Mouse (Mus musculus): ENCODE results near the gene Hhat. TPM values are rescaled to one million over a fixed set of nuclear protein-coding genes. Genes with fewer than 3 reads are reported as not detected.

The Hhat gene
- total and polyA plus RNA-seq, 2 experiments from 2014 or later = 2.5 to 3.4 TPM

DNA sequence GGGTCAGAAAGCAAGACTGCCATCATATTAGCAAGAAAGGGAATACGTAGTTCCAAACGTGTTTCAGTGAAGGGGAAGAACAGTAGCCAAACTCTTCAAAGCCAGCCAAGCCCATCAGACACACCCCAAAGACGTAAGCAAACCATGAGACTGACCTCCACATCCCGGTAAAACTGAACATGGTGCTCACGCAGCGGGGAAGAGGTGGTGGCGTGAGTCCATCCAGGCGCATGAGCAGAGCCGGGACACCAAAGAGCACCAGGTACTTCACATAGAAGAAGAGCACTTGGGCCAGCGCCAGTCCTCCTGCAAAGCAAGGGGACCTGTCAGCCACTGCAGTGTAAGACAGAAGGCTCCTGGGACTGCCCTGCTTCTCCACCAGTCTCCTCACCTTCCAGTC, 77.4 kb downstream of the Hhat start:
- H3K9me3 ChIP-seq (ENCODE audit: low read length) = no peaks in the 10 kb centered on the region
- no peaks in the 10 kb centered on the region for H3K27me3 ChIP-seq (ENCODE audit: insufficient read depth, low read length)
- no peak for TF ChIP-seq CTCF (IDR thresholded peaks at IDR 0.05)
- WGBS = 95% methylated on average over 10 of the region's 10 CpGs
- H3K4me3 ChIP-seq (ENCODE audit: low read depth, low read length) = no peak overlapping the region
- DNase-seq (ENCODE audit: low spot score) (no peak), ATAC-seq (ENCODE audit: low FRiP score) (no peak)
- H3K36me3 ChIP-seq (ENCODE audit: insufficient read depth, low read length) = no peaks in the 10 kb centered on the region
- no peak overlapping the region for H3K9ac ChIP-seq (replicated peaks; ENCODE audit: low read length, poor library complexity, severe bottlenecking)
- H3K27ac ChIP-seq (ENCODE audit: low read depth, low read length) = no peak overlapping the region
- H3K4me1 ChIP-seq (ENCODE audit: insufficient read depth, low read length) = no peaks in the 10 kb centered on the region
- H3K4me2 ChIP-seq (ENCODE audit: low read depth, low read length, poor library complexity, severe bottlenecking) = no peak overlapping the region

GRCm38 (mm10) chr1:192692982-192693381, 78.0 kb downstream of the Hhat start:
- no peaks in the 10 kb centered on the region for H3K9me3 ChIP-seq (ENCODE audit: low read length)
- no peak overlapping the region for H3K4me3 ChIP-seq (ENCODE audit: low read depth, low read length)
- H3K27ac ChIP-seq (ENCODE audit: low read depth, low read length) = no peak overlapping the region
- TF ChIP-seq CTCF (IDR thresholded peaks at IDR 0.05) = no peak
- ATAC-seq (ENCODE audit: low FRiP score) (no peak), DNase-seq (ENCODE audit: low spot score) (no peak)
- no peaks in the 10 kb centered on the region for H3K4me1 ChIP-seq (ENCODE audit: insufficient read depth, low read length)
- H3K36me3 ChIP-seq (ENCODE audit: insufficient read depth, low read length) = no peaks in the 10 kb centered on the region
- 79% methylated on average over 7 of the region's 7 CpGs for WGBS
- H3K27me3 ChIP-seq (ENCODE audit: insufficient read depth, low read length) = no peaks in the 10 kb centered on the region
- no peak overlapping the region for H3K4me2 ChIP-seq (ENCODE audit: low read depth, low read length, poor library complexity, severe bottlenecking)
- H3K9ac ChIP-seq (replicated peaks; ENCODE audit: low read length, poor library complexity, severe bottlenecking) = no peak overlapping the region

- peak; percentile 37 for DNase-seq (ENCODE audit: low spot score)
- Histone ChIP-seq H3K9me3 (ENCODE audit: low read length) (no peaks in the 10 kb centered on the region), H3K4me1 (ENCODE audit: insufficient read depth, low read length) (no peaks in the 10 kb centered on the region), H3K36me3 (ENCODE audit: insufficient read depth, low read length) (no peaks in the 10 kb centered on the region), H3K4me3 (ENCODE audit: low read depth, low read length) (no peak overlapping the region), H3K9ac (replicated peaks; ENCODE audit: low read length, poor library complexity, severe bottlenecking) (no peak overlapping the region; the same call in 1 of the 2 replicates), H3K27ac (ENCODE audit: low read depth, low read length) (0 out of 2 replicates have a peak overlapping the region, but pooled peaks have one; percentile 18), H3K27me3 (ENCODE audit: insufficient read depth, low read length) (no peaks in the 10 kb centered on the region), H3K4me2 (ENCODE audit: low read depth, low read length, poor library complexity, severe bottlenecking) (no peak overlapping the region)
- ATAC-seq (ENCODE audit: low FRiP score) = no peak
- TF ChIP-seq CTCF (IDR thresholded peaks at IDR 0.05) = no peak
- 58% methylated on average over 4 of the region's 4 CpGs for WGBS
Measured at GRCm38 (mm10) chr1:192682219-192682951, 88.6 kb downstream of the Hhat start.

DNA sequence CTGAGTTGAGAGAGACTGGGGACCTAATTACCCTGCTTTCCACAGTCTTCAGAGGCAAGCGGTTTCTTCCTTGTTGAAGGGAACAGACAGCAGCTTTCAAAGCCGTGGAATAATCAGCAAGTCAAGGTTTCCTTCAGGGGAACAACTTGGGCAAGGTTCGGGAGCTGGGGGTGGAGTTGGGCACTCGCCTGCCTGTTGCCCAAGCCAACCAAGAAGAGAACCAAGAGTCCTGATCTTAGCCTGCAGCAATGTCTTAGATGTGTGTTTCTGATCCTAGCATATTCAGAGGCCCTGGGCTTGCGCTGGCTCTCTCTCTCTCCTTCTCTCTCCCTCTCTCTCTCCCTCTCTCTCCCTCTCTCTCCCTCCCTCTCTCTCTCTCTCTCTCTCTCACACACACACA, 93.8 kb downstream of the Hhat start:
- no peak overlapping the region for H3K4me2 ChIP-seq (ENCODE audit: low read depth, low read length, poor library complexity, severe bottlenecking)
- no peak for DNase-seq (ENCODE audit: low spot score)
- no peak overlapping the region for H3K9ac ChIP-seq (replicated peaks; ENCODE audit: low read length, poor library complexity, severe bottlenecking)
- no peaks in the 10 kb centered on the region for H3K36me3 ChIP-seq (ENCODE audit: insufficient read depth, low read length)
- no peaks in the 10 kb centered on the region for H3K9me3 ChIP-seq (ENCODE audit: low read length)
- WGBS = 52% methylated on average over 4 of the region's 5 CpGs
- H3K4me1 ChIP-seq (ENCODE audit: insufficient read depth, low read length) = no peaks in the 10 kb centered on the region
- no peak overlapping the region for H3K4me3 ChIP-seq (ENCODE audit: low read depth, low read length)
- TF ChIP-seq CTCF (IDR thresholded peaks at IDR 0.05) = no peak
- H3K27ac ChIP-seq (ENCODE audit: low read depth, low read length) = no peak overlapping the region
- H3K27me3 ChIP-seq (ENCODE audit: insufficient read depth, low read length) = no peaks in the 10 kb centered on the region
- no peak for ATAC-seq (ENCODE audit: low FRiP score)

GRCm38 (mm10) chr1:192663608-192664007, 107.4 kb downstream of the Hhat start:
- DNase-seq (ENCODE audit: low spot score) (no peak), ATAC-seq (ENCODE audit: low FRiP score) (no peak)
- Histone ChIP-seq H3K4me3 (ENCODE audit: low read depth, low read length) (no peak overlapping the region), H3K27ac (ENCODE audit: low read depth, low read length) (no peak overlapping the region), H3K27me3 (ENCODE audit: insufficient read depth, low read length) (no peaks in the 10 kb centered on the region), H3K4me1 (ENCODE audit: insufficient read depth, low read length) (no peaks in the 10 kb centered on the region), H3K36me3 (ENCODE audit: insufficient read depth, low read length) (no peaks in the 10 kb centered on the region), H3K4me2 (ENCODE audit: low read depth, low read length, poor library complexity, severe bottlenecking) (no peak overlapping the region), H3K9ac (replicated peaks; ENCODE audit: low read length, poor library complexity, severe bottlenecking) (no peak overlapping the region), H3K9me3 (ENCODE audit: low read length) (no peaks in the 10 kb centered on the region)
- 53% methylated on average over 4 of the region's 4 CpGs for WGBS
- no peak for TF ChIP-seq CTCF (IDR thresholded peaks at IDR 0.05)

DNA sequence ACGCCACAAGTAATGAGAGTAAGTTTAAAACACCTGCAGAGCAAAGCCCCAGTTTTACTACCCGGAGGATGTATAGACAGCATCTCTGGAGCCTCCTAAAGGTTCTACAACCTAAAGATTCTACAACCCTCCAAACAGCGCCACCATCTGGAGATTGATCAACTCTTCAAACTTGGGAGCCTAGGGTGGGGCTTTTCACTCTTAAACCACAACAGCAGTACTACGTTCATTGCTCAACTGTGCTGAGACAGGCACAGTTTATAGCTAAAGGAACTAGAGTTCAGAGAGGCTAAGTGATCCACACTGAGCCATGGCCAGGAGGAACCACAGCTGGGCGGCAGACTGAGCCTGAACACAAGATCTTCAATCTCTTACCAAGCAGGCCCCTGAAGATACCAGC, 107.9 kb downstream of the Hhat start:
- H3K27me3 ChIP-seq (ENCODE audit: insufficient read depth, low read length) = no peaks in the 10 kb centered on the region
- WGBS = 88% methylated on average over 5 of the region's 5 CpGs
- H3K36me3 ChIP-seq (ENCODE audit: insufficient read depth, low read length) = no peaks in the 10 kb centered on the region
- TF ChIP-seq CTCF (IDR thresholded peaks at IDR 0.05) = peak; percentile 19; the same call in 1 of the 2 replicates
- H3K4me3 ChIP-seq (ENCODE audit: low read depth, low read length) = no peak overlapping the region
- no peak for ATAC-seq (ENCODE audit: low FRiP score)
- H3K9ac ChIP-seq (replicated peaks; ENCODE audit: low read length, poor library complexity, severe bottlenecking) = no peak overlapping the region
- no peaks in the 10 kb centered on the region for H3K4me1 ChIP-seq (ENCODE audit: insufficient read depth, low read length)
- H3K4me2 ChIP-seq (ENCODE audit: low read depth, low read length, poor library complexity, severe bottlenecking) = no peak overlapping the region
- no peaks in the 10 kb centered on the region for H3K9me3 ChIP-seq (ENCODE audit: low read length)
- no peak overlapping the region for H3K27ac ChIP-seq (ENCODE audit: low read depth, low read length)
- DNase-seq (ENCODE audit: low spot score) = no peak
